14 mouse cellular contexts compared by ENCODE assay signal in genomic region chr9:71635627-71636026, GRCm38 (mm10).
"Had no signal": no experiment of that assay in that cellular context is flagged by ENCODE, and none has a peak within 500 bp of the region (broad histone marks: within the 10 kb centered on the region; RNA-seq: fewer than 3 reads in every experiment).

No protein-coding gene starts in this region.

- H3K27me3 ChIP-seq: limb, embryonic 12.5 days; limb, embryonic 15.5 days; midbrain, embryonic 13.5 days had no signal

- ATAC-seq: intestine, postnatal 0 days; liver, postnatal 0 days; lung, postnatal 0 days; midbrain, embryonic 13.5 days had no signal

- H3K36me3 ChIP-seq: midbrain, embryonic 10.5 days; midbrain, embryonic 13.5 days had no signal

- H3K4me2 ChIP-seq: limb, embryonic 12.5 days; limb, embryonic 15.5 days; liver, embryonic 11.5 days; lung, embryonic 14.5 days; midbrain, embryonic 13.5 days had no signal

- DNase-seq: left cerebral cortex, postnatal 4 days; liver, postnatal 0 days; lung, embryonic 14.5 days; thymus, adult 18-20 months; thymus, postnatal 4 days had no signal

- H3K27ac ChIP-seq: limb, embryonic 12.5 days; limb, embryonic 15.5 days; liver, embryonic 14.5 days; midbrain, embryonic 10.5 days; midbrain, embryonic 13.5 days had no signal

- H3K4me3 ChIP-seq: limb, embryonic 12.5 days; limb, embryonic 15.5 days; megakaryocyte, embryonic 14.5 days; midbrain, embryonic 10.5 days; midbrain, embryonic 13.5 days had no signal

- H3K4me1 ChIP-seq: limb, embryonic 15.5 days; megakaryocyte, embryonic 14.5 days had no signal

- H3K9me3 ChIP-seq: limb, embryonic 15.5 days; midbrain, embryonic 13.5 days had no signal

- H3K9ac ChIP-seq: limb, embryonic 12.5 days; limb, embryonic 15.5 days; liver, embryonic 14.5 days; liver, postnatal 0 days; lung, embryonic 14.5 days; midbrain, embryonic 13.5 days had no signal
